Mouse (Mus musculus) C2C12 (cell line): ENCODE measurements at regions not wholly inside any gene's neighbourhood (a gene's known extent, or its start where the extent isn't known, plus 50 kb on each side); places are given as distances from the start of the nearest gene placed in this dataset.

Source experiments
- CEBPB ChIP-seq: IDR thresholded peaks from one replicate; pipeline ENCODE4 v1.6.1; 2011; ENCODE audit warnings: low read depth, mild to moderate bottlenecking, control low read depth, moderate library complexity
- CTCF ChIP-seq: IDR thresholded peaks from one replicate; pipeline ENCODE4 v1.5.1; 2011; ENCODE audit not compliant: control insufficient read depth, insufficient read depth, insufficient read length
- MYOD1 ChIP-seq: IDR thresholded peaks from one replicate; pipeline ENCODE4 v1.6.1; 2011; ENCODE audit warnings: low read depth; ENCODE audit not compliant: control insufficient read depth, insufficient read length
- MYOG ChIP-seq: IDR thresholded peaks from one replicate; pipeline ENCODE4 v1.6.1; 2011; ENCODE audit not compliant: control insufficient read depth, insufficient read length; ENCODE audit errors: extremely low read depth
- USF1 ChIP-seq: IDR thresholded peaks from one replicate; pipeline ENCODE4 v1.6.1; 2011; ENCODE audit warnings: low read depth, mild to moderate bottlenecking, control low read depth, moderate library complexity

DNA sequence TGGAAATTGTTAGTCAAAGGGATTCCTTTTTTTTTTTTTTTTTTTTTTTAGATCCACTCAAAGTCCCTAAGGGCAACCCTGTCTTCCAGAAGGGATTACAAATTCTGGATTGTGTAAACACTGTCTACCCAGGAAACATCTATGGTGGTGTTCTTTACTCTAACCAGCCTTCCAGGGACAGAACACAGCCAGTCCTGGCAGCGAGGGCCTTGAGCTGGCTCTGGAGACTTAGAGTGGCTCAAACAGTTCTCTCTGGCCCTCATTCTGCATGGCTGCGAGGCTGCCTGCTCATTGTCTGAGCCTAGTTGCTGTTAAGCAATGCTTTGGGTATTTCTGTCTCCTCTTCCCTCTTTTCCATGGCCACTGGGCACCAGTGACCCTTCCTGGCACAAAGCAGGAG lies 112.2 kb upstream of the Pitx1 start:
- TF ChIP-seq CTCF (no peak), MYOD1 (no peak), CEBPB (no peak), USF1 (no peak), MYOG (no peak)
